Mouse (Mus musculus) stomach, embryonic 16.5 days (tissue): ENCODE data around the gene Clstn1. TPM values are rescaled to one million over a fixed set of nuclear protein-coding genes. Genes with fewer than 3 reads are reported as not detected.

ENCODE experiments used
- ATAC-seq: fragments of 200-750 bp; cut with Nextera tagmentation; 2 replicates; pipeline ENCODE4 v1.8.0; 2017; ENCODE audit warnings: moderate number of reproducible peaks, moderate TSS enrichment; ENCODE audit not compliant: insufficient read depth, low FRiP score
- H3K27ac ChIP-seq: fragments of 300-500 bp; sonication (generic); 2 replicates; pipeline ENCODE4 v1.5.1; 2014; ENCODE audit warnings: low read length
- H3K27me3 ChIP-seq: fragments of 300-500 bp; sonication (generic); 2 replicates; pipeline ENCODE4 v1.6.1; 2014; ENCODE audit warnings: low read length, control low read depth, mixed read lengths; ENCODE audit not compliant: control insufficient read depth, insufficient read depth
- H3K36me3 ChIP-seq: fragments of 300-500 bp; sonication (generic); 2 replicates; pipeline ENCODE4 v1.6.1; 2014; ENCODE audit warnings: low read length; ENCODE audit not compliant: control insufficient read depth, insufficient read depth
- H3K4me1 ChIP-seq: fragments of 300-500 bp; sonication (generic); 2 replicates; pipeline ENCODE4 v1.6.1; 2014; ENCODE audit warnings: low read length, control low read depth, mixed read lengths; ENCODE audit not compliant: control insufficient read depth, insufficient read depth
- H3K4me2 ChIP-seq: fragments of 300-500 bp; sonication (generic); 2 replicates; pipeline ENCODE4 v1.6.1; 2014; ENCODE audit warnings: low read depth, low read length, mixed read lengths
- H3K4me3 ChIP-seq: fragments of 300-500 bp; sonication (generic); replicated peaks from 2 replicates; pipeline ENCODE4 v1.5.1; 2014; ENCODE audit warnings: mild to moderate bottlenecking, low read length
- H3K9ac ChIP-seq: fragments of 300-500 bp; sonication (generic); 2 replicates; pipeline ENCODE4 v1.6.1; 2014; ENCODE audit warnings: low read length
- H3K9me3 ChIP-seq: fragments of 300-500 bp; sonication (generic); replicated peaks from 2 replicates; pipeline ENCODE4 v1.6.1; 2016; ENCODE audit warnings: low read length, control low read depth; ENCODE audit not compliant: control insufficient read depth
- WGBS: fragments of 180-500 bp; shearing (Covaris S2); extraction: QIAGEN DNeasy Blood & Tissue Kit; methylation state at CpG from one replicate; pipeline ENCODE4 v1.1.7; 2014; 5-methylcytosine and 5-hydroxymethylcytosine counted together
- polyA plus RNA-seq: library from polyadenylated mRNA; unstranded; fragments of >200 nt; fragmentation: Nextera tagmentation; extraction: Ambion mirVana; gene quantifications from 2 replicates; pipeline ENCODE4 v1.2.1, GENCODE M21; 2015

The Clstn1 gene
- polyA plus RNA-seq, 1 experiment from 2014 or later, result 14.7 TPM

GRCm38 (mm10) chr4:149663849-149664503 is 77.7 kb downstream of the Clstn1 start:
- no peak for ATAC-seq
- H3K36me3 ChIP-seq, result no peaks in the 10 kb centered on the region
- H3K4me1 ChIP-seq, result no peaks in the 10 kb centered on the region
- no peak overlapping the region for H3K9ac ChIP-seq
- 66% methylated on average over 7 of the region's 7 CpGs for WGBS
- H3K4me3 ChIP-seq, result no peak overlapping the region
- no peak overlapping the region for H3K27ac ChIP-seq
- H3K4me2 ChIP-seq, result no peak overlapping the region
- no peaks in the 10 kb centered on the region for H3K9me3 ChIP-seq
- no peaks in the 10 kb centered on the region for H3K27me3 ChIP-seq

GRCm38 (mm10) chr4:149665016-149665691 is 78.9 kb downstream of the Clstn1 start:
- H3K4me3 ChIP-seq, result no peak overlapping the region
- no peaks in the 10 kb centered on the region for H3K27me3 ChIP-seq
- no peak overlapping the region for H3K9ac ChIP-seq
- H3K36me3 ChIP-seq, result no peaks in the 10 kb centered on the region
- H3K4me2 ChIP-seq, result no peak overlapping the region
- no peak overlapping the region for H3K27ac ChIP-seq
- no peaks in the 10 kb centered on the region for H3K4me1 ChIP-seq
- no peaks in the 10 kb centered on the region for H3K9me3 ChIP-seq
- 70% methylated on average over 6 of the region's 6 CpGs for WGBS
- no peak for ATAC-seq

- Histone ChIP-seq H3K4me1 (no peaks in the 10 kb centered on the region), H3K27me3 (no peaks in the 10 kb centered on the region), H3K9ac (no peak overlapping the region), H3K27ac (no peak overlapping the region), H3K4me3 (no peak overlapping the region), H3K36me3 (no peaks in the 10 kb centered on the region), H3K9me3 (no peaks in the 10 kb centered on the region), H3K4me2 (no peak overlapping the region)
- 84% methylated on average over 6 of the region's 6 CpGs for WGBS
- ATAC-seq, result no peak
These were observed 79.4 kb downstream of the Clstn1 start for GRCm38 (mm10) chr4:149665692-149666090.

GRCm38 (mm10) chr4:149671175-149671574 is 84.9 kb downstream of the Clstn1 start:
- H3K27me3 ChIP-seq, result peaks cover 12% of the 10 kb centered on the region; the same call in 1 of the 2 replicates
- H3K9ac ChIP-seq, result no peak overlapping the region
- ATAC-seq, result no peak
- H3K4me3 ChIP-seq, result no peak overlapping the region
- H3K4me2 ChIP-seq, result no peak overlapping the region
- WGBS, result 95% methylated on average over 6 of the region's 6 CpGs
- no peak overlapping the region for H3K27ac ChIP-seq
- no peaks in the 10 kb centered on the region for H3K36me3 ChIP-seq
- no peaks in the 10 kb centered on the region for H3K9me3 ChIP-seq
- H3K4me1 ChIP-seq, result peaks cover 11% of the 10 kb centered on the region; the same call in 1 of the 2 replicates

GRCm38 (mm10) chr4:149672747-149673146 is 86.5 kb downstream of the Clstn1 start:
- Histone ChIP-seq H3K4me3 (no peak overlapping the region), H3K4me1 (peaks cover 15% of the 10 kb centered on the region; the same call in 1 of the 2 replicates), H3K4me2 (no peak overlapping the region), H3K9me3 (no peaks in the 10 kb centered on the region), H3K9ac (no peak overlapping the region), H3K36me3 (no peaks in the 10 kb centered on the region), H3K27me3 (peaks cover 12% of the 10 kb centered on the region; the same call in 1 of the 2 replicates), H3K27ac (no peak overlapping the region)
- no peak for ATAC-seq
- 93% methylated on average over 5 of the region's 5 CpGs for WGBS

GRCm38 (mm10) chr4:149674814-149675377 is 88.6 kb downstream of the Clstn1 start:
- WGBS, result 14% methylated on average over 8 of the region's 8 CpGs
- no peak overlapping the region for H3K27ac ChIP-seq
- H3K4me3 ChIP-seq, result peak overlapping the region; percentile 64
- H3K27me3 ChIP-seq, result peaks cover 12% of the 10 kb centered on the region; the same call in 1 of the 2 replicates
- H3K9ac ChIP-seq, result peak overlapping the region; percentile 73
- ATAC-seq, result no peak
- H3K4me2 ChIP-seq, result peak overlapping the region; percentile 98
- no peaks in the 10 kb centered on the region for H3K9me3 ChIP-seq
- H3K36me3 ChIP-seq, result no peaks in the 10 kb centered on the region
- peaks cover 15% of the 10 kb centered on the region; the same call in 1 of the 2 replicates for H3K4me1 ChIP-seq

GRCm38 (mm10) chr4:149675378-149676261 is 89.4 kb downstream of the Clstn1 start:
- H3K4me2 ChIP-seq, result peak overlapping the region; percentile 98
- H3K9me3 ChIP-seq, result no peaks in the 10 kb centered on the region
- peak overlapping the region; percentile 64 for H3K4me3 ChIP-seq
- H3K27ac ChIP-seq, result no peak overlapping the region
- peak overlapping the region; percentile 73 for H3K9ac ChIP-seq
- H3K27me3 ChIP-seq, result peaks cover 12% of the 10 kb centered on the region; the same call in 1 of the 2 replicates
- H3K4me1 ChIP-seq, result peaks cover 15% of the 10 kb centered on the region; the same call in 1 of the 2 replicates
- peak; percentile 96 for ATAC-seq
- no peaks in the 10 kb centered on the region for H3K36me3 ChIP-seq
- WGBS, result 5% methylated on average over 60 of the region's 60 CpGs

GRCm38 (mm10) chr4:149678006-149678405 is 91.7 kb downstream of the Clstn1 start:
- ATAC-seq, result no peak
- H3K27ac ChIP-seq, result no peak overlapping the region
- no peak overlapping the region for H3K4me3 ChIP-seq
- H3K4me1 ChIP-seq, result peaks cover 15% of the 10 kb centered on the region; the same call in 1 of the 2 replicates
- 47% methylated on average over 1 of the region's 1 CpGs for WGBS
- H3K27me3 ChIP-seq, result peaks cover 12% of the 10 kb centered on the region; the same call in 1 of the 2 replicates
- no peak overlapping the region for H3K4me2 ChIP-seq
- H3K9ac ChIP-seq, result no peak overlapping the region
- H3K9me3 ChIP-seq, result no peaks in the 10 kb centered on the region
- H3K36me3 ChIP-seq, result no peaks in the 10 kb centered on the region
